In the genomic region with DNA sequence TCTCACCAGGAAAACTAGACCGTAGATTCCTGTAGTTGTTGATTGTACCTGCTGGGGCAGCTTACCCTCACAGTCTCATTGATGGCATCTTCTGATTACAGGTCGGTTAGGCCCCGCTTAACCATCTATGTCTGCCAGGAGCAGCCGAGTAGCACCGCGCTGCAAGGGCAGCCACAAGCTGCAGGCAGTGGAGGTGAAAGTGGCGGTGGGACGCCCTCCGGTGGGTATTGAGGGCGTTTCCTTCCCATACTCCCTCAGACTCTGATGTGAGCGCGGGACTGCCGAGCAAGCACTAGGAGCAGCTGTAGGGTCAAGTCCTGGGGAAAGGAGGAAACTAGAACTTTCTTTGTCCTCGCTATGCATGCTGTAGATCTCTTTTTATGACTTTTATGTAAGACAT, we compare ENCODE assay signal across 10 mouse cellular contexts. TPM values are rescaled to one million over a fixed set of nuclear protein-coding genes. Genes with fewer than 3 reads are reported as not detected.
A peak's percentile ranks its signal among the peaks of the same experiment; 100 is the strongest.
DNase-seq lines count a peak whose midpoint lies in the region; ATAC-seq and TF ChIP-seq lines count a peak whose summit lies in the region.
"Had no signal": no experiment of that assay in that cellular context is flagged by ENCODE, and none has a peak within 500 bp of the region (broad histone marks: within the 10 kb centered on the region; RNA-seq: fewer than 3 reads in every experiment).

No protein-coding gene starts in this region.

- 91% methylated on average over 14 of the region's 14 CpGs for WGBS in intestine, postnatal 0 days
- WGBS in intestine, embryonic 16.5 days, result 89% methylated on average over 14 of the region's 14 CpGs
- WGBS in liver, embryonic 15.5 days (ENCODE audit: insufficient replicate concordance), result 45% methylated on average over 14 of the region's 14 CpGs
- 90% methylated on average over 14 of the region's 14 CpGs for whole genome bisulfite sequencing in embryonic facial prominence, embryonic 10.5 days

- no peaks in the 10 kb centered on the region for H3K4me1 ChIP-seq in intestine, postnatal 0 days (replicated peaks; ENCODE audit: control insufficient read depth, insufficient read depth, low read length)
- H3K4me1 ChIP-seq in intestine, embryonic 16.5 days (ENCODE audit: control insufficient read depth, insufficient read depth, low read length), result no peaks in the 10 kb centered on the region
- peaks cover 64% of the 10 kb centered on the region for H3K4me1 ChIP-seq in G1E (ENCODE audit: insufficient read depth, low read depth, low read length)
- H3K4me1 ChIP-seq in liver, embryonic 15.5 days (replicated peaks), result peaks cover 61% of the 10 kb centered on the region
- H3K4me1 ChIP-seq in embryonic facial prominence, embryonic 10.5 days, result no peaks in the 10 kb centered on the region

- no peaks in the 10 kb centered on the region for H3K9me3 ChIP-seq in intestine, postnatal 0 days (ENCODE audit: control insufficient read depth)
- H3K9me3 ChIP-seq in intestine, embryonic 16.5 days (ENCODE audit: control insufficient read depth, low read length), result no peaks in the 10 kb centered on the region
- H3K9me3 ChIP-seq in G1E (replicated peaks), result no peaks in the 10 kb centered on the region
- H3K9me3 ChIP-seq in liver, embryonic 15.5 days (replicated peaks), result no peaks in the 10 kb centered on the region
- no peaks in the 10 kb centered on the region for H3K9me3 ChIP-seq in embryonic facial prominence, embryonic 10.5 days

- no peak overlapping the region for H3K9ac ChIP-seq in intestine, postnatal 0 days (ENCODE audit: low read depth, low read length)
- H3K9ac ChIP-seq in intestine, embryonic 16.5 days (ENCODE audit: low read depth, low read length), result no peak overlapping the region
- peak overlapping the region; percentile 64 for H3K9ac ChIP-seq in liver, embryonic 15.5 days

- no peak for ATAC-seq in intestine, postnatal 0 days
- no peak; the same call in 1 of the 2 replicates for ATAC-seq in intestine, embryonic 16.5 days
- ATAC-seq in G1E (ENCODE audit: extremely low read depth, insufficient number of reproducible peaks, low FRiP score, poor library complexity, severe bottlenecking), result peak; percentile 22; the same call in 1 of the 2 replicates
- peak; percentile 29 for ATAC-seq in liver, embryonic 15.5 days (ENCODE audit: insufficient read depth)

- no peak overlapping the region for H3K4me3 ChIP-seq in intestine, postnatal 0 days (ENCODE audit: low read depth, low read length)
- H3K4me3 ChIP-seq in intestine, embryonic 16.5 days (ENCODE audit: low read length), result no peak overlapping the region
- H3K4me3 ChIP-seq in G1E (ENCODE audit: low read depth, low read length), result peak overlapping the region; percentile 63; the same call in 1 of the 2 replicates
- H3K4me3 ChIP-seq in liver, embryonic 15.5 days (replicated peaks), result peak overlapping the region; percentile 66
- no peak overlapping the region for H3K4me3 ChIP-seq in left cerebral cortex, adult 2 months
- H3K4me3 ChIP-seq in embryonic facial prominence, embryonic 10.5 days, result no peak overlapping the region

- peaks cover 71% of the 10 kb centered on the region for H3K36me3 ChIP-seq in intestine, postnatal 0 days (ENCODE audit: control insufficient read depth, insufficient read depth)
- H3K36me3 ChIP-seq in intestine, embryonic 16.5 days (ENCODE audit: control insufficient read depth, insufficient read depth, low read length), result peaks cover 7% of the 10 kb centered on the region
- H3K36me3 ChIP-seq in G1E (replicated peaks), result peaks cover 81% of the 10 kb centered on the region
- H3K36me3 ChIP-seq in liver, embryonic 15.5 days (replicated peaks), result peaks cover 91% of the 10 kb centered on the region
- H3K36me3 ChIP-seq in embryonic facial prominence, embryonic 10.5 days (replicated peaks), result peaks cover 97% of the 10 kb centered on the region

- no peak overlapping the region for H3K4me2 ChIP-seq in intestine, postnatal 0 days (replicated peaks; ENCODE audit: low read depth)
- no peak overlapping the region for H3K4me2 ChIP-seq in intestine, embryonic 16.5 days (ENCODE audit: low read depth, low read length)
- peak overlapping the region; percentile 64 for H3K4me2 ChIP-seq in liver, embryonic 15.5 days

- TF ChIP-seq CTCF in intestine, postnatal 0 days (IDR thresholded peaks at IDR 0.05; ENCODE audit: low read depth), result peak; percentile 30
- no peak for TF ChIP-seq CTCF in G1E (IDR thresholded peaks at IDR 0.05; ENCODE audit: low read depth, low read length)
- no peak; the same call in 1 of the 2 replicates for TF ChIP-seq CTCF in left cerebral cortex, adult 2 months (IDR thresholded peaks at IDR 0.05)

- intact Hi-C loops in left cerebral cortex, adult 2 months (cut with DNase I), result no loop called here

- no peak overlapping the region for H3K27ac ChIP-seq in intestine, postnatal 0 days (ENCODE audit: low read depth, low read length)
- no peak overlapping the region for H3K27ac ChIP-seq in intestine, embryonic 16.5 days (ENCODE audit: low read length)
- H3K27ac ChIP-seq in liver, embryonic 15.5 days (replicated peaks), result peak overlapping the region; percentile 96
- H3K27ac ChIP-seq in left cerebral cortex, adult 2 months, result no peak overlapping the region
- H3K27ac ChIP-seq in embryonic facial prominence, embryonic 10.5 days (replicated peaks), result no peak overlapping the region

- DNase-seq in G1E (ENCODE audit: low spot score) (peak; percentile 47), ZHBTc4 (ENCODE audit: low read depth, low spot score) (peak; percentile 63)
- no peak for DNase-seq in left cerebral cortex, adult 11 months (ENCODE audit: low spot score)
- no peak for DNase-seq in left cerebral cortex, adult 2 months (ENCODE audit: extremely low spot score in 1 of 2, low spot score in 2 of 2)
- DNase-seq in embryonic facial prominence, embryonic 10.5 days (ENCODE audit: low spot score), result no peak
- DNase-seq: embryo, embryonic 11 days had no signal

- H3K27me3 ChIP-seq in intestine, postnatal 0 days (replicated peaks; ENCODE audit: control insufficient read depth, insufficient read depth, low read length), result no peaks in the 10 kb centered on the region
- H3K27me3 ChIP-seq in intestine, embryonic 16.5 days (replicated peaks; ENCODE audit: control insufficient read depth, insufficient read depth, low read length), result no peaks in the 10 kb centered on the region
- H3K27me3 ChIP-seq in G1E (ENCODE audit: insufficient read depth, low read length), result no peaks in the 10 kb centered on the region
- H3K27me3 ChIP-seq in liver, embryonic 15.5 days, result no peaks in the 10 kb centered on the region
- H3K27me3 ChIP-seq in embryonic facial prominence, embryonic 10.5 days (replicated peaks; ENCODE audit: low read depth, poor library complexity, severe bottlenecking), result no peaks in the 10 kb centered on the region
- H3K27me3 ChIP-seq: CH12.LX had no signal

RNA-seq across cellular contexts. Expression of gene Ubp1, which starts 39.3 kb away (rescaled TPM):
- polyA plus RNA-seq in intestine, postnatal 0 days (2015; fragmentation: Nextera tagmentation; extraction: Ambion mirVana), result 14.7 and 15.6 TPM in 2 replicates
- 17.3 and 22.2 TPM in 2 replicates for polyA plus RNA-seq in intestine, embryonic 16.5 days (2015; fragmentation: Nextera tagmentation; extraction: Ambion mirVana)
- 147 and 169 TPM in 2 replicates for total RNA-seq in G1E (2014; fragmentation: Nextera tagmentation)
- total RNA-seq in G1E (2017), result 65.6 and 76.7 TPM in 2 replicates
- polyA plus RNA-seq in G1E (2012), result 50.3 and 75.0 TPM in 2 replicates
- 49.8 and 51.8 TPM in 2 replicates for polyA plus RNA-seq in liver, embryonic 15.5 days (2015; fragmentation: Nextera tagmentation; extraction: Ambion mirVana)
- 10 to 100 TPM; 74.6 to 82.4 TPM for total RNA-seq in left cerebral cortex, adult 2 months (2021)
- 39.0 and 39.2 TPM in 2 replicates for polyA plus RNA-seq in embryonic facial prominence, embryonic 10.5 days (2016; fragmentation: Nextera tagmentation; extraction: Ambion mirVana)

Comparison
In these comparisons a context has a peak if more than half of its experiments do, and no peak if none do; other contexts are left out.
1. ATAC-seq: peak in G1E (single experiment) and liver, embryonic 15.5 days (single experiment); none in intestine, postnatal 0 days (single experiment) and intestine, embryonic 16.5 days (single experiment).
2. H3K4me3 ChIP-seq: peak in G1E (single experiment) and liver, embryonic 15.5 days (single experiment); none in intestine, postnatal 0 days (single experiment), intestine, embryonic 16.5 days (single experiment), left cerebral cortex, adult 2 months (single experiment) and embryonic facial prominence, embryonic 10.5 days (single experiment).
3. DNase-seq: peak in G1E (single experiment) and ZHBTc4 (single experiment); none in left cerebral cortex, adult 11 months (single experiment), left cerebral cortex, adult 2 months (0 of 2) and embryonic facial prominence, embryonic 10.5 days (single experiment).